Mouse (Mus musculus) thymus, adult 2 months (tissue): ENCODE data around the gene Tcta.

Experiments
- CTCF ChIP-seq: fragments of 200-500 bp; IDR thresholded peaks from 2 replicates; pipeline ENCODE4 v1.5.1; 2012; ENCODE audit warnings: mild to moderate bottlenecking, control low read depth, low read length, moderate library complexity, borderline replicate concordance; ENCODE audit not compliant: control insufficient read depth, poor library complexity, insufficient read depth; ENCODE audit errors: extremely low read depth
- POLR2A ChIP-seq: fragments of 200-500 bp; IDR thresholded peaks from 2 replicates; pipeline ENCODE4 v1.6.1; 2012; ENCODE audit warnings: mild to moderate bottlenecking, low read length, control low read depth, moderate library complexity; ENCODE audit not compliant: control insufficient read depth, poor library complexity, insufficient read depth; ENCODE audit errors: extremely low read depth

DNA sequence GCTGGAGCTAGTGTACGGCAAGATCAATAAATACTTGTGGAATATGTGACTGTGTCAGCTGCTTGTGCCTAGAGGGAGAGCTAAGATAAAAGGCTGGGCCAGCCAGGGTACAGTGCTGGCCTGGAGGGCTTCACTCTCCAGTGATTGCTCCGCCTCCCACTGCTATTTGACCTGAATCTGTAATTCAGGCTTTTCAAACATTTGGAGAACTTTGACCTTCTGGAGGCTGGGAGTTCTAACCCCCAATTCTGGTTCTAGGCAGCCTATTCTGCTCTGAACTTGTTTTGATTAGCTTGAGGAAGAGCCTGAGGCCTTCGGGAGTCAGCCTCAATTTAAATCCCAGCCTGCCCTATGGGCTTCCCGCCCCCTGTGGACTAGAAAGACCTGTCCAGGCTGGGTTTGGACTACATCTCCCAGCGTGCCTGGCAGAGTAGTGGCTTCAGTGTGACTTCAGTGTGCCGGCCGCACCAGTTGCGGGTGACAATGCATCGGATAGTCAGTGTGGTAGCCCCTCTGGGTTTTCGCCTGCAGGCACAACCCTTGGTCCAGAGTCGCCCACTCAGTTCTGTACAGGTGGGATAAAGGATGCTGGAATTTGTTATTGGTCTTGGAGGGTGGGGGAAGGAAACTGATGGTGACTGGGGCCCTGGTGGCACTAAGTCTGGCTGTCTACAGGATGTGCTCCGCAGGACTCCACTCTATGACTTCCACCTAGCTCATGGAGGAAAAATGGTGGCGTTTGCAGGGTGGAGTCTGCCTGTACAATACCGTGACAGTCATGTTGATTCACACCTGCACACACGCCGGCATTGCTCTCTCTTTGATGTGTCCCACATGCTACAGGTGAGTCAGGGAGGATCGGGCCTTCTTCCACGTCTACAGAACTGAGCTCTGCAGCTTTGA lies 9.3 kb downstream of the Tcta start, which contains the start of gene Amt:
- TF ChIP-seq CTCF (no peak), POLR2A (no peak)
